Mouse (Mus musculus): Measurements from ENCODE around the gene Pde4c.

Gene Pde4c

GRCm38 (mm10) chr8:70720739-70721138, 2.8 kb upstream of the Pde4c start:
- DNase-seq (ENCODE audit: low read depth, low spot score): peak; percentile 62

GRCm38 (mm10) chr8:70721601-70722000, 1.9 kb upstream of the Pde4c start:
- DNase-seq (ENCODE audit: low read depth, low spot score): no peak

- DNase-seq (ENCODE audit: low read depth, low spot score): no peak
These were observed 696 bp downstream of the Pde4c start for GRCm38 (mm10) chr8:70724216-70724615.

GRCm38 (mm10) chr8:70725792-70726447, 2.4 kb downstream of the Pde4c start:
- no peak for DNase-seq (ENCODE audit: low read depth, low spot score)

- no peak for DNase-seq (ENCODE audit: low read depth, low spot score)
These were observed 3.2 kb downstream of the Pde4c start for GRCm38 (mm10) chr8:70726721-70727120.

- DNase-seq (ENCODE audit: low read depth, low spot score): no peak
These were observed 6.4 kb downstream of the Pde4c start for GRCm38 (mm10) chr8:70729808-70730475.

- no peak for DNase-seq (ENCODE audit: low read depth, low spot score)
These were observed 7.4 kb downstream of the Pde4c start for GRCm38 (mm10) chr8:70730956-70731355.

- DNase-seq (ENCODE audit: low read depth, low spot score): no peak
These were observed 14.2 kb downstream of the Pde4c start for GRCm38 (mm10) chr8:70737705-70738104.

- DNase-seq (ENCODE audit: low read depth, low spot score): no peak
These were observed 14.7 kb downstream of the Pde4c start for GRCm38 (mm10) chr8:70738211-70738610.

GRCm38 (mm10) chr8:70741661-70742060, 18.1 kb downstream of the Pde4c start:
- DNase-seq (ENCODE audit: low read depth, low spot score): no peak

- no peak for DNase-seq (ENCODE audit: low read depth, low spot score)
These were observed 18.7 kb downstream of the Pde4c start for GRCm38 (mm10) chr8:70742176-70742575.

GRCm38 (mm10) chr8:70742981-70743655, 19.6 kb downstream of the Pde4c start:
- DNase-seq (ENCODE audit: low read depth, low spot score): no peak

GRCm38 (mm10) chr8:70743656-70744590, 20.4 kb downstream of the Pde4c start:
- DNase-seq (ENCODE audit: low read depth, low spot score): no peak

- no peak for DNase-seq (ENCODE audit: low read depth, low spot score)
These were observed 21.3 kb downstream of the Pde4c start for GRCm38 (mm10) chr8:70744806-70745205.

GRCm38 (mm10) chr8:70745691-70746220, 22.2 kb downstream of the Pde4c start:
- DNase-seq (ENCODE audit: low read depth, low spot score): no peak

- no peak for DNase-seq (ENCODE audit: low read depth, low spot score)
These were observed 23.2 kb downstream of the Pde4c start for GRCm38 (mm10) chr8:70746676-70747075.

GRCm38 (mm10) chr8:70747211-70747890, 23.8 kb downstream of the Pde4c start:
- DNase-seq (ENCODE audit: low read depth, low spot score): no peak

- DNase-seq (ENCODE audit: low read depth, low spot score): no peak
These were observed 25.0 kb downstream of the Pde4c start for GRCm38 (mm10) chr8:70748246-70749096.

- no peak for DNase-seq (ENCODE audit: low read depth, low spot score)
These were observed 25.7 kb downstream of the Pde4c start for GRCm38 (mm10) chr8:70749097-70749674.
